In genomic region chr8:126525575-126525974, GRCm38 (mm10) we compare ENCODE assay signal across 16 mouse cellular contexts. TPM values are rescaled to one million over a fixed set of nuclear protein-coding genes. Genes with fewer than 3 reads are reported as not detected.
DNase-seq lines count a peak whose midpoint lies in the region; ATAC-seq and TF ChIP-seq lines count a peak whose summit lies in the region.
"Had no signal": no experiment of that assay in that cellular context is flagged by ENCODE, and none has a peak within 500 bp of the region (broad histone marks: within the 10 kb centered on the region; RNA-seq: fewer than 3 reads in every experiment).

No protein-coding gene starts in this region.

- no peak for ATAC-seq in heart, embryonic 12.5 days (ENCODE audit: insufficient number of reproducible peaks, low FRiP score)
- 0 out of 2 replicates have a peak, but pooled peaks have one; percentile 43 for ATAC-seq in midbrain, embryonic 15.5 days (replicated peaks)
- no peak for ATAC-seq in midbrain, embryonic 14.5 days (ENCODE audit: low FRiP score, low TSS enrichment)
- no peak for ATAC-seq in stomach, postnatal 0 days (ENCODE audit: low FRiP score, low TSS enrichment)

- H3K4me3 ChIP-seq in heart, embryonic 12.5 days = no peak overlapping the region
- H3K4me3 ChIP-seq in midbrain, embryonic 15.5 days = no peak overlapping the region
- no peak overlapping the region for H3K4me3 ChIP-seq in midbrain, embryonic 14.5 days (replicated peaks; ENCODE audit: low read depth, low read length)
- no peak overlapping the region for H3K4me3 ChIP-seq in stomach, postnatal 0 days (ENCODE audit: low read depth, low read length)
- H3K4me3 ChIP-seq: erythroblast, embryonic 14.5 days had no signal

- peak; percentile 34 for DNase-seq in adrenal gland, adult 2 months
- DNase-seq in adrenal gland, adult 18-20 months (ENCODE audit: low spot score in 2 of 2) = no peak
- DNase-seq in heart, adult 8-10 months (ENCODE audit: low spot score) = no peak
- DNase-seq in midbrain, embryonic 14.5 days = no peak
- no peak for DNase-seq in stomach, postnatal 0 days (ENCODE audit: low spot score)
- no peak for DNase-seq in frontal cortex, postnatal 36 days (ENCODE audit: low spot score in 2 of 2)
- DNase-seq: adrenal gland, postnatal 25 days; cerebellum, adult 9-11 months; kidney, adult 9 months; layer of hippocampus, postnatal 36 days; thymus, postnatal 4 days had no signal

- no peak for TF ChIP-seq CTCF in stomach, postnatal 0 days (IDR thresholded peaks at IDR 0.05; ENCODE audit: low read depth)

- no peak overlapping the region for H3K9ac ChIP-seq in heart, embryonic 12.5 days
- no peak overlapping the region for H3K9ac ChIP-seq in midbrain, embryonic 15.5 days
- H3K9ac ChIP-seq in midbrain, embryonic 14.5 days (replicated peaks; ENCODE audit: low read length) = no peak overlapping the region
- no peak overlapping the region for H3K9ac ChIP-seq in stomach, postnatal 0 days (ENCODE audit: low read length)
- H3K9ac ChIP-seq: liver, embryonic 14.5 days had no signal

- no peaks in the 10 kb centered on the region for H3K27me3 ChIP-seq in heart, embryonic 12.5 days (replicated peaks)
- no peaks in the 10 kb centered on the region for H3K27me3 ChIP-seq in midbrain, embryonic 15.5 days (replicated peaks)
- no peaks in the 10 kb centered on the region for H3K27me3 ChIP-seq in midbrain, embryonic 14.5 days (ENCODE audit: control insufficient read depth, insufficient read depth, low read length)
- no peaks in the 10 kb centered on the region for H3K27me3 ChIP-seq in stomach, postnatal 0 days (ENCODE audit: control insufficient read depth, insufficient read depth, low read length)

- peak overlapping the region; percentile 69; the same call in 1 of the 2 replicates for H3K27ac ChIP-seq in heart, embryonic 12.5 days (ENCODE audit: poor library complexity, severe bottlenecking)
- H3K27ac ChIP-seq in midbrain, embryonic 15.5 days = no peak overlapping the region
- H3K27ac ChIP-seq in midbrain, embryonic 14.5 days (replicated peaks; ENCODE audit: low read depth, low read length) = no peak overlapping the region
- peak overlapping the region; percentile 85; the same call in 1 of the 2 replicates for H3K27ac ChIP-seq in stomach, postnatal 0 days (replicated peaks)
- H3K27ac ChIP-seq: liver, embryonic 14.5 days had no signal

- H3K36me3 ChIP-seq in heart, embryonic 12.5 days = no peaks in the 10 kb centered on the region
- H3K36me3 ChIP-seq in midbrain, embryonic 15.5 days (replicated peaks) = no peaks in the 10 kb centered on the region
- no peaks in the 10 kb centered on the region for H3K36me3 ChIP-seq in midbrain, embryonic 14.5 days (ENCODE audit: control insufficient read depth, insufficient read depth, low read length)
- no peaks in the 10 kb centered on the region for H3K36me3 ChIP-seq in stomach, postnatal 0 days (ENCODE audit: control insufficient read depth, insufficient read depth, low read length)
- H3K36me3 ChIP-seq: G1E had no signal

- H3K4me1 ChIP-seq in heart, embryonic 12.5 days (replicated peaks) = peaks cover 62% of the 10 kb centered on the region
- peaks cover 7% of the 10 kb centered on the region for H3K4me1 ChIP-seq in midbrain, embryonic 15.5 days
- H3K4me1 ChIP-seq in midbrain, embryonic 14.5 days (ENCODE audit: control insufficient read depth, insufficient read depth, low read length) = no peaks in the 10 kb centered on the region; the same call in 1 of the 2 replicates
- peaks cover 5% of the 10 kb centered on the region for H3K4me1 ChIP-seq in stomach, postnatal 0 days (replicated peaks; ENCODE audit: control insufficient read depth, insufficient read depth)

- 73% methylated on average over 1 of the region's 1 CpGs for WGBS in heart, embryonic 12.5 days
- WGBS in midbrain, embryonic 15.5 days = 89% methylated on average over 1 of the region's 1 CpGs
- WGBS in midbrain, embryonic 14.5 days = 88% methylated on average over 1 of the region's 1 CpGs
- 60% methylated on average over 1 of the region's 1 CpGs for WGBS in stomach, postnatal 0 days

- TF ChIP-seq EP300 in stomach, postnatal 0 days (optimal IDR thresholded peaks at IDR 0.05) = no peak

- H3K9me3 ChIP-seq in heart, embryonic 12.5 days (replicated peaks) = no peaks in the 10 kb centered on the region
- no peaks in the 10 kb centered on the region for H3K9me3 ChIP-seq in midbrain, embryonic 15.5 days
- H3K9me3 ChIP-seq in midbrain, embryonic 14.5 days (ENCODE audit: control insufficient read depth, low read length) = no peaks in the 10 kb centered on the region
- no peaks in the 10 kb centered on the region for H3K9me3 ChIP-seq in stomach, postnatal 0 days (ENCODE audit: control insufficient read depth, low read length)
- H3K9me3 ChIP-seq: G1E had no signal

- no peak overlapping the region for H3K4me2 ChIP-seq in heart, embryonic 12.5 days
- no peak overlapping the region for H3K4me2 ChIP-seq in midbrain, embryonic 15.5 days
- H3K4me2 ChIP-seq in midbrain, embryonic 14.5 days (ENCODE audit: low read length) = no peak overlapping the region
- H3K4me2 ChIP-seq in stomach, postnatal 0 days (replicated peaks; ENCODE audit: low read depth) = no peak overlapping the region

RNA-seq across cellular contexts. Expression of gene Tarbp1, which starts 50.7 kb away (rescaled TPM):
- total RNA-seq in adrenal gland, adult 2 months (2021) = 1 to 10 TPM; 4.8 to 5.0 TPM
- polyA plus RNA-seq in adrenal gland, adult 2 months (2012; rRNA removed) = 3.8 and 4.1 TPM in 2 replicates
- total RNA-seq in adrenal gland, adult 18-20 months (2021) = 1 to 10 TPM; 4.4 to 6.0 TPM
- 2.4 and 2.6 TPM in 2 replicates for polyA plus RNA-seq in heart, embryonic 12.5 days (2016; fragmentation: Nextera tagmentation; extraction: Ambion mirVana)
- total RNA-seq in heart, adult 8-10 months (2022) = 1 to 10 TPM; 2.9 to 4.9 (median 3.5) TPM
- polyA plus RNA-seq in midbrain, embryonic 15.5 days (2015; fragmentation: Nextera tagmentation; extraction: Ambion mirVana) = 1.5 and 1.8 TPM in 2 replicates
- 2.2 and 2.5 TPM in 2 replicates for polyA plus RNA-seq in midbrain, embryonic 14.5 days (2014; fragmentation: Nextera tagmentation; extraction: Ambion mirVana)
- polyA plus RNA-seq in stomach, postnatal 0 days (2015; fragmentation: Nextera tagmentation; extraction: Ambion mirVana) = 1.1 and 1.2 TPM in 2 replicates

Comparison
In these comparisons a context has a peak if more than half of its experiments do, and no peak if none do; other contexts are left out.
1. H3K27ac ChIP-seq: peak in heart, embryonic 12.5 days (single experiment) and stomach, postnatal 0 days (single experiment); none in midbrain, embryonic 15.5 days (single experiment) and midbrain, embryonic 14.5 days (single experiment).